Mouse (Mus musculus): ENCODE results near the gene Slc41a2. TPM values are rescaled to one million over a fixed set of nuclear protein-coding genes. Genes with fewer than 3 reads are reported as not detected.

Slc41a2 gene
- polyA plus RNA-seq, 1 experiment from 2014 or later: 14.6 TPM

DNA sequence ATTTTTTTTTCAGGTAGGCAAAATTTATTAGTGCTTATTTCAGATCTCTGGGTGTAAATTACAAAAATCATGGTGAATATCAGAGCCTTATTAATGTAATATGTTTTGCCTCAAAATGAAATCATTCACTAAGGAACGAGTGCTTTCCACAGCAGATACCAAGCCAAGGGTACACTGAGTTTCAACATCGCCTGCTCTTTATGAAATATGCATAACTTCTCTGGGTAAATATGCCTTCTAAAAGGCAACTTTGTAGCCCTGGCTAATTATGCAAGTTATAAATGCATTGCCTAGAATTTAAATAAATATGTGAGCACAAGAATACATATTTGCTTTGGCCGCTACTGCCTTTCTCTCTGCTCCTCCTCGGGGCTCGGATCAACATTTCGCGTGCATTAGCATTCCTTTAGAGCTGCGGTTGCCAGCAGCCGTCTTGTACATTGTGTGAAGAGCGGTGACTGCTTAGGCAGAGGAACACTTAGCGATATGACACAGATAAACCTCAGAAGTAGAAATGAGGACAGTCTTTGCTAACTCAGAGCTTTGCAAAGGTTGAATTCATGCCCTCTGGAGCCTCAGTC lies 95.5 kb downstream of the Slc41a2 start:
- peaks cover 14% of the 10 kb centered on the region for H3K4me1 ChIP-seq (replicated peaks; ENCODE audit: control insufficient read depth, insufficient read depth, low read length)
- no peak overlapping the region; the same call in 1 of the 2 replicates for H3K4me2 ChIP-seq (replicated peaks)
- H3K9ac ChIP-seq: no peak overlapping the region
- DNase-seq (ENCODE audit: low spot score) (peak; percentile 65), ATAC-seq (ENCODE audit: low FRiP score) (no peak; the same call in 1 of the 2 replicates)
- no peaks in the 10 kb centered on the region for H3K36me3 ChIP-seq (replicated peaks; ENCODE audit: control insufficient read depth, insufficient read depth)
- 31% methylated on average over 11 of the region's 11 CpGs for WGBS
- H3K27me3 ChIP-seq (ENCODE audit: control insufficient read depth, insufficient read depth, low read length): no peaks in the 10 kb centered on the region; the same call in 1 of the 2 replicates
- H3K27ac ChIP-seq: no peak overlapping the region
- no peaks in the 10 kb centered on the region for H3K9me3 ChIP-seq (ENCODE audit: control insufficient read depth, low read length)
- H3K4me3 ChIP-seq (replicated peaks; ENCODE audit: low read length): no peak overlapping the region

DNA sequence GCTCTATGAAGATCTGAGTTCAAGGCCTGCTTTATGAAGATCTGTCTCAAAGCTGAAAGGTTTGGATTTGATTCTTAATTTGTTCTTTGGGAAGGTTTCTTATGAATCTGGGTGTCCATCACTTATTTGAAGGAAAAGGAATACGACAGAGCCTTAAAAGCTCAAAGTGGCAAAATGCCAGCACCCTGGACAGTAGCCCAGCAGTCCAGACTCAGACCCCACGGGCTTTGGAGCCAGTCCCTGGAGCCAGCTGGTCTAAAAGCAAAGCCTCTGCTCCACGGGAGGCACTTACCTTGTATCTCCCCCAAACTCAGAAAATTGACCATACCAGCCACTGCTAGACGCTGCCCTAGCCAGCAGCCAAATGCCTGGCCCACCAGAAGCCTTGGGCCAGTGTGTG lies 103.3 kb downstream of the Slc41a2 start:
- DNase-seq (ENCODE audit: low spot score) (no peak), ATAC-seq (ENCODE audit: low FRiP score) (no peak)
- H3K27me3 ChIP-seq (ENCODE audit: control insufficient read depth, insufficient read depth, low read length): no peaks in the 10 kb centered on the region
- H3K4me2 ChIP-seq (replicated peaks): no peak overlapping the region
- WGBS: 70% methylated on average over 4 of the region's 4 CpGs
- no peaks in the 10 kb centered on the region for H3K4me1 ChIP-seq (replicated peaks; ENCODE audit: control insufficient read depth, insufficient read depth, low read length)
- no peaks in the 10 kb centered on the region for H3K36me3 ChIP-seq (replicated peaks; ENCODE audit: control insufficient read depth, insufficient read depth)
- no peak overlapping the region for H3K4me3 ChIP-seq (replicated peaks; ENCODE audit: low read length)
- no peak overlapping the region for H3K27ac ChIP-seq
- H3K9me3 ChIP-seq (ENCODE audit: control insufficient read depth, low read length): no peaks in the 10 kb centered on the region
- no peak overlapping the region for H3K9ac ChIP-seq

DNA sequence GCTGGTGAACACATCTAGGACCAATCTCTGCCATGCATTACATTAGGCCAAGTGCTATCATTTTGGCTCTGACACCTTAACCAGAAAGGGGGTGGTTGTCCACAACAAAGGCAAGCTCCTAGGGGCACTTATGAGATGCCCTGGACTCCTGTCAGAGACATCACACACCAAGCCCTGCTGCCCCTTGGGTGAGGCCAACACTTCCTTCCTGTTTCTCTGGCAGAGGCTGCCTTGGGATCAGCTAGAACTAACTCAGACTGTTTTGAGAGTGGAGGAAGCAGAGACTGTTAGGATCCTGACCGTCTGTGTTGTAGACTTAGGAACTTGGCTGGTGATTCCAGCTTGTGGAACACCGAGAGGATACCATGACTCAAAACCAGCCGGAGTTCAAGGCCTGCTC lies 103.7 kb downstream of the Slc41a2 start:
- DNase-seq (ENCODE audit: low spot score): no peak
- no peaks in the 10 kb centered on the region for H3K9me3 ChIP-seq (ENCODE audit: control insufficient read depth, low read length)
- no peak overlapping the region for H3K27ac ChIP-seq
- H3K27me3 ChIP-seq (ENCODE audit: control insufficient read depth, insufficient read depth, low read length): no peaks in the 10 kb centered on the region
- no peaks in the 10 kb centered on the region for H3K36me3 ChIP-seq (replicated peaks; ENCODE audit: control insufficient read depth, insufficient read depth)
- no peak overlapping the region for H3K4me2 ChIP-seq (replicated peaks)
- H3K4me3 ChIP-seq (replicated peaks; ENCODE audit: low read length): no peak overlapping the region
- WGBS: 97% methylated on average over 3 of the region's 3 CpGs
- H3K4me1 ChIP-seq (replicated peaks; ENCODE audit: control insufficient read depth, insufficient read depth, low read length): no peaks in the 10 kb centered on the region
- no peak overlapping the region for H3K9ac ChIP-seq
- no peak for ATAC-seq (ENCODE audit: low FRiP score)

DNA sequence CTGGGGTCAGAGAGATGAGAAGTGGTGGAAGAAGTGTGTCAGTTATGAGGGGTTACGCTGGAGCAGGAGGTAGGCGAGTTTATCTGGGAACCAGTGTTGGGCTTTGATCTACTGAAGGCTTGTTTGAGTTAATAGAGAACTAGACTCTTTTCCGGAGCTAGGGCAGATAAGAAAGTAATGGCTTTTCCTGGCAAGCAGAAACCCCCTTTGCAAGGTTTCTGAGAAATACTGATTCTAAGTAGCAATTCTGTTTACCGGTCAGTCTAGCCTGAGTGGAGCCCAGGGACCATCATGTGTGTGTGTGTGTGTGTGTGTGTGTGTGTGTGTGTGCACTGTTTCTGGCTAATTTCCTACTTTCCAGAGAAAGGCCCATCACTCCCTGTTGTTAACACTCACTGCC lies 109.1 kb downstream of the Slc41a2 start:
- Histone ChIP-seq H3K27me3 (ENCODE audit: control insufficient read depth, insufficient read depth, low read length) (no peaks in the 10 kb centered on the region), H3K4me1 (replicated peaks; ENCODE audit: control insufficient read depth, insufficient read depth, low read length) (no peaks in the 10 kb centered on the region), H3K9ac (no peak overlapping the region), H3K4me2 (replicated peaks) (no peak overlapping the region), H3K27ac (no peak overlapping the region), H3K9me3 (ENCODE audit: control insufficient read depth, low read length) (no peaks in the 10 kb centered on the region), H3K4me3 (replicated peaks; ENCODE audit: low read length) (no peak overlapping the region), H3K36me3 (replicated peaks; ENCODE audit: control insufficient read depth, insufficient read depth) (no peaks in the 10 kb centered on the region)
- ATAC-seq (ENCODE audit: low FRiP score) (no peak), DNase-seq (ENCODE audit: low spot score) (no peak)
- WGBS: 87% methylated on average over 4 of the region's 4 CpGs

DNA sequence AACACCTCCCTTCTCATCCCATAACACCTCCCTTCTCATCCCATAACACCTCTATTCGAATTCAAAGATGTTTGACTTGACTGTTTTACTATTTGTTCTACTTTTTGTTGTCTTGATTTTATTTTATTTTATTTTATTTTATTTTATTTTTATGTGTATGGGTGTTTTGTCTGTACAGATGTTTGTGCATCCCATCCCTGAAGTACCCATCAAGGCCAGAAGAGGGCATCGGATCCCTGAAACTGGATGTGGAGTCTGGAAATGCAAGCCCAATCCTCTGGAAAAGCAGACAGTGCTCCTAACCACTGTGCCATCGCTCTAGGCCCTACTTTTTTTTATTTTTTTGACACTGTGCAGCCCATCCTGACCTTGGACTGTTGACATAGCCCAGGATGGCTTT lies 112.7 kb downstream of the Slc41a2 start:
- Histone ChIP-seq H3K36me3 (replicated peaks; ENCODE audit: control insufficient read depth, insufficient read depth) (no peaks in the 10 kb centered on the region), H3K4me2 (replicated peaks) (no peak overlapping the region), H3K9ac (no peak overlapping the region), H3K4me1 (replicated peaks; ENCODE audit: control insufficient read depth, insufficient read depth, low read length) (no peaks in the 10 kb centered on the region), H3K27me3 (ENCODE audit: control insufficient read depth, insufficient read depth, low read length) (no peaks in the 10 kb centered on the region), H3K4me3 (replicated peaks; ENCODE audit: low read length) (no peak overlapping the region), H3K9me3 (ENCODE audit: control insufficient read depth, low read length) (no peaks in the 10 kb centered on the region), H3K27ac (no peak overlapping the region)
- no peak for ATAC-seq (ENCODE audit: low FRiP score)
- WGBS: 38% methylated on average over 3 of the region's 3 CpGs
- DNase-seq (ENCODE audit: low spot score): peak; percentile 44

DNA sequence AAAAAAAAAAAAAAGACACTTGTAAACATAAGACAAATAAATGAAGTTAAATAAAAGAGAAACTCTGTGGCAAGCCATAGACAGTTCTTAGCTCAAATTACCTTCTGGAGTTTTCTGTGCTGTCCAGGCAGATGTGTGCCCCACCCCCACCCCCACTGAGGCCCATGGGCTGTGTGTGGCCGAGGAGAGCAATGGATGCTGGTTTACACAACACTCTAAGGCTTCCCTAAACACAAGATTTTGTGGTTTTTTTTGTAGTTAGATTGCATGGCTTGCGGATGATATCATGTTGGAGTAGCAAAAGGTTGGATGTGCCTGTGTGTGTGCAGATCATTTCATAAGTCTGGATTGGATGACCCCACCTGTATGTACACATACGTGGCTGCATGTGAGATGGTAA lies 116.8 kb downstream of the Slc41a2 start:
- no peaks in the 10 kb centered on the region for H3K9me3 ChIP-seq (ENCODE audit: control insufficient read depth, low read length)
- no peak overlapping the region for H3K4me2 ChIP-seq (replicated peaks)
- H3K27ac ChIP-seq: no peak overlapping the region
- no peak overlapping the region for H3K9ac ChIP-seq
- H3K36me3 ChIP-seq (replicated peaks; ENCODE audit: control insufficient read depth, insufficient read depth): no peaks in the 10 kb centered on the region
- no peak overlapping the region for H3K4me3 ChIP-seq (replicated peaks; ENCODE audit: low read length)
- WGBS: 90% methylated on average over 3 of the region's 3 CpGs
- no peak for DNase-seq (ENCODE audit: low spot score)
- no peaks in the 10 kb centered on the region for H3K27me3 ChIP-seq (ENCODE audit: control insufficient read depth, insufficient read depth, low read length)
- no peak for ATAC-seq (ENCODE audit: low FRiP score)
- H3K4me1 ChIP-seq (replicated peaks; ENCODE audit: control insufficient read depth, insufficient read depth, low read length): no peaks in the 10 kb centered on the region

DNA sequence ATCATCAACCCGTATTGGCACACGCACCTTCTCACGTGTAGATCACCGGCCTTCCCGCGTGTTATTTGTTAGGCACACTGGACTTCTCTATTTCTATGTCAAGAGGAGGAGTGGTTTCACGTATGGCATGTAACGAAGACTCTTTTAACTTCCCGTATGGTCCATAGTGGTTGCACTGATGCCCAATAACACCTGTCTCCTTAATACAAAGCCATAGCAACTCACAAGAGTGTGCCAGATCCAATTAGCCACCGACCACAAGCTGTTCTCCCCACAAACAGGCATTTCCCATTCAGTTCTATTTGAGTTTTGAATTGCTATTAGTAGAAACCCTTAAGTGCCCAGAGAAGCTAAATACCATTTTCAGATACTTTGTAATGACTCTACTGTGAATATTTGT lies 117.5 kb downstream of the Slc41a2 start:
- H3K9me3 ChIP-seq (ENCODE audit: control insufficient read depth, low read length): no peaks in the 10 kb centered on the region
- H3K27me3 ChIP-seq (ENCODE audit: control insufficient read depth, insufficient read depth, low read length): no peaks in the 10 kb centered on the region
- H3K9ac ChIP-seq: no peak overlapping the region
- no peak overlapping the region for H3K4me2 ChIP-seq (replicated peaks)
- no peaks in the 10 kb centered on the region for H3K4me1 ChIP-seq (replicated peaks; ENCODE audit: control insufficient read depth, insufficient read depth, low read length)
- DNase-seq (ENCODE audit: low spot score) (no peak), ATAC-seq (ENCODE audit: low FRiP score) (no peak)
- no peaks in the 10 kb centered on the region for H3K36me3 ChIP-seq (replicated peaks; ENCODE audit: control insufficient read depth, insufficient read depth)
- WGBS: 85% methylated on average over 10 of the region's 10 CpGs
- H3K27ac ChIP-seq: no peak overlapping the region
- H3K4me3 ChIP-seq (replicated peaks; ENCODE audit: low read length): no peak overlapping the region

DNA sequence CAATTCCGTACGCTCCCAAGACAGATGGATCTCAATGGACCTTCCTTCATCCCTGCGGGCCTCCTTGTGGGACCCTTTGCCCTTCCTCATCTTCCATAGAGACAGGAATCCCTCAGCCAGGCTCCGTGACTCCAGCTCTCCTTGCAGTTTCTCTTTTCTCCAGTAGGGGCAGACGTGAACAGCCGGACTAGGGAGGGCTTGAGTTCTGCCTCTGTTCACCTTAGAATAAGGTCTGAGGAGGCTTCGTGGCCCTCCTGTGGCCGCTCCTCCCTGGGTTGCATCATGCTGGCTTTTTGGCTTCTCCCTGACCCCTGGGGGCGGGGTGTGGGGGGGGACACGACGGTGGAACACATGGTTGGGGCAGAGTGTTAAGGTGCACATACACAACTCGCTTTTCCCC lies 118.0 kb downstream of the Slc41a2 start:
- Histone ChIP-seq H3K9me3 (ENCODE audit: control insufficient read depth, low read length) (no peaks in the 10 kb centered on the region), H3K9ac (no peak overlapping the region), H3K4me2 (replicated peaks) (no peak overlapping the region), H3K36me3 (replicated peaks; ENCODE audit: control insufficient read depth, insufficient read depth) (no peaks in the 10 kb centered on the region), H3K4me1 (replicated peaks; ENCODE audit: control insufficient read depth, insufficient read depth, low read length) (no peaks in the 10 kb centered on the region), H3K4me3 (replicated peaks; ENCODE audit: low read length) (no peak overlapping the region), H3K27me3 (ENCODE audit: control insufficient read depth, insufficient read depth, low read length) (no peaks in the 10 kb centered on the region), H3K27ac (no peak overlapping the region)
- ATAC-seq (ENCODE audit: low FRiP score): peak; percentile 57
- DNase-seq (ENCODE audit: low spot score): peak; percentile 79
- WGBS: 27% methylated on average over 12 of the region's 12 CpGs

DNA sequence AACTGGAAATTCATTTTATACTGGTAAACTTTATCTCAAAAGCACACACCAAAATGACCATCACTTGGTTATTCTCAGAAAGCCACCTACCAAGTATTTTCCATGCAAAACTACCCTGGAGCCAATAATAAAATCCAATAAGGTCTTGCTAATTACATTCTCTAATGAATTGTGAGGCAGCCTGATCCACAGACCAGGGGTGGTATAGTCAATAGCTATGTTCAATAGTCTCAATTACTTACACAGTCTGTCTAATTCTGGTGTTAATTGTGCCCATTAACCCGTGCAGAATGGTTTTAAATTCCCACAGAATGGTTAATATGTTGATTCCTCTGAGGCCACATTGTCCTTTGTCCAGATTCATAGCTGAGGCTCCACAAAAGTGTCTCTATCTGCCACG lies 118.9 kb downstream of the Slc41a2 start:
- no peaks in the 10 kb centered on the region for H3K4me1 ChIP-seq (replicated peaks; ENCODE audit: control insufficient read depth, insufficient read depth, low read length)
- no peak overlapping the region for H3K4me2 ChIP-seq (replicated peaks)
- no peak overlapping the region for H3K27ac ChIP-seq
- ATAC-seq (ENCODE audit: low FRiP score): no peak
- H3K27me3 ChIP-seq (ENCODE audit: control insufficient read depth, insufficient read depth, low read length): no peaks in the 10 kb centered on the region
- H3K36me3 ChIP-seq (replicated peaks; ENCODE audit: control insufficient read depth, insufficient read depth): no peaks in the 10 kb centered on the region
- H3K4me3 ChIP-seq (replicated peaks; ENCODE audit: low read length): no peak overlapping the region
- H3K9me3 ChIP-seq (ENCODE audit: control insufficient read depth, low read length): no peaks in the 10 kb centered on the region
- no peak for DNase-seq (ENCODE audit: low spot score)
- 50% methylated on average over 2 of the region's 2 CpGs for WGBS
- H3K9ac ChIP-seq: no peak overlapping the region

DNA sequence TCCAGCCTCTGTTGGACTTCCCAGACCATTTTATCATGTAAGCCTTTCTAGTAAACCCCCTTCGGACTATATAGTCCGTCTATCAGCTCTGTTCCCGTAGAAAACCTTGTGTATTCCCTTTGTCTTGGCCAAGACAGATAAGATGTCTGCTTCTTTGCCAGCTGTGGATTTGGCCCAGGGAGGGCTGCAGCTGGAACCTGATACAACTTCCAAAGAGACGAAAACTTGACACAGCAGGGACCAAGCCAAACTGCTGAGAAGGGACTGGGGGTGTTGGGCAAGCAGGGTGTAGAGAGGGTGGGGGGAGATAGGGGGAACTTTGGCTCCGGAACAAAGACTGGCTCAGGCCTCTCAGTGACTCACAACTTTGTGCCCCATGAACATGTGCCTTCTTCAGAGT lies 120.4 kb downstream of the Slc41a2 start:
- Histone ChIP-seq H3K4me3 (replicated peaks; ENCODE audit: low read length) (no peak overlapping the region), H3K9ac (no peak overlapping the region), H3K36me3 (replicated peaks; ENCODE audit: control insufficient read depth, insufficient read depth) (no peaks in the 10 kb centered on the region), H3K27ac (no peak overlapping the region), H3K9me3 (ENCODE audit: control insufficient read depth, low read length) (no peaks in the 10 kb centered on the region), H3K4me1 (replicated peaks; ENCODE audit: control insufficient read depth, insufficient read depth, low read length) (no peaks in the 10 kb centered on the region), H3K27me3 (ENCODE audit: control insufficient read depth, insufficient read depth, low read length) (no peaks in the 10 kb centered on the region), H3K4me2 (replicated peaks) (no peak overlapping the region)
- WGBS: 81% methylated on average over 5 of the region's 5 CpGs
- no peak for ATAC-seq (ENCODE audit: low FRiP score)
- no peak for DNase-seq (ENCODE audit: low spot score)

Data from hindbrain, embryonic 14.5 days (tissue).